Mouse (Mus musculus) lung, postnatal 25 days (tissue): ENCODE results near the gene Ep400.

Experiments used
- DNase-seq: peaks from one replicate; pipeline ENCODE4 v3.0.0; 2022; ENCODE audit warnings: low spot score

Gene Ep400

GRCm38 (mm10) chr5:110665486-110666121 is 104.9 kb downstream of the Ep400 start:
- DNase-seq: no peak

- no peak for DNase-seq
Observed at GRCm38 (mm10) chr5:110664750-110665269, 105.7 kb downstream of the Ep400 start.

GRCm38 (mm10) chr5:110664041-110664440 is 106.5 kb downstream of the Ep400 start:
- no peak for DNase-seq

GRCm38 (mm10) chr5:110659682-110660081 is 110.8 kb downstream of the Ep400 start:
- DNase-seq: no peak

- DNase-seq: peak; percentile 3
Observed at GRCm38 (mm10) chr5:110653686-110654085, 116.8 kb downstream of the Ep400 start.

- DNase-seq: peak; percentile 94
Observed at GRCm38 (mm10) chr5:110652719-110653648, 117.5 kb downstream of the Ep400 start, which contains the start of the genes Noc4l and Ddx51. Gene Noc4l, minus strand, starts transcription at chr5:110653417. Gene Ddx51, plus strand, starts transcription at chr5:110653451.

- DNase-seq: no peak
Observed at GRCm38 (mm10) chr5:110646377-110646776, 124.1 kb downstream of the Ep400 start.

GRCm38 (mm10) chr5:110639459-110639858 is 131.1 kb downstream of the Ep400 start:
- peak; percentile 72 for DNase-seq

- DNase-seq: no peak
Observed at GRCm38 (mm10) chr5:110638306-110639074, 132.0 kb downstream of the Ep400 start.

- DNase-seq: peak; percentile 31
Observed at GRCm38 (mm10) chr5:110635951-110636707, 134.4 kb downstream of the Ep400 start.

- DNase-seq: no peak
Observed at GRCm38 (mm10) chr5:110629525-110630120, 140.9 kb downstream of the Ep400 start.

- DNase-seq: no peak
Observed at GRCm38 (mm10) chr5:110628156-110628555, 142.4 kb downstream of the Ep400 start.

GRCm38 (mm10) chr5:110627351-110627750 is 143.2 kb downstream of the Ep400 start:
- no peak for DNase-seq

- DNase-seq: no peak
Observed at GRCm38 (mm10) chr5:110624319-110624718, 146.2 kb downstream of the Ep400 start.

- no peak for DNase-seq
Observed at GRCm38 (mm10) chr5:110619226-110619625, 151.3 kb downstream of the Ep400 start.
